Mouse (Mus musculus): ENCODE measurements around the gene Gm44503.

The Gm44503 gene

GRCm38 (mm10) chr9:72974734-72975133 lies 16.1 kb downstream of the Gm44503 start:
- DNase-seq: no peak

DNA sequence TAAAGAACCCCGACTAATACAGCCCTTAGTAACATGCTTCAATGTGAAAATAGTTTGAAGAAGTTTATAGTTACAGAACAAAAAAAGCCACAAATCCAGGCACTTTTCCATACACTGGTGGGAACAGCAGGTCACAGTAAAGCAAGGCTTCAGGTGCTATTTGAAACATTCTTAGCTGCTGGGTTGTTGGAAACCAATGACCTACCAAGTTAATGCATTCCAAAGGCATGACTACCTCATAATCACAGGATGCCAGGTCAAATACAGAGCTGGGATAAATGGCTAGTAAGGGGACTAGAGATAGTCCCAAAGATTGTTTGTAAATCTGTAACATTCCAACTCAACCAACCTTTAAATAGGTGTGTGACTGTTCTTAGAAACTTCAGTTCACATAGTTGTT lies 16.6 kb downstream of the Gm44503 start:
- no peak for DNase-seq

- DNase-seq: no peak
These were observed 24.4 kb downstream of the Gm44503 start for GRCm38 (mm10) chr9:72983066-72983465.

DNA sequence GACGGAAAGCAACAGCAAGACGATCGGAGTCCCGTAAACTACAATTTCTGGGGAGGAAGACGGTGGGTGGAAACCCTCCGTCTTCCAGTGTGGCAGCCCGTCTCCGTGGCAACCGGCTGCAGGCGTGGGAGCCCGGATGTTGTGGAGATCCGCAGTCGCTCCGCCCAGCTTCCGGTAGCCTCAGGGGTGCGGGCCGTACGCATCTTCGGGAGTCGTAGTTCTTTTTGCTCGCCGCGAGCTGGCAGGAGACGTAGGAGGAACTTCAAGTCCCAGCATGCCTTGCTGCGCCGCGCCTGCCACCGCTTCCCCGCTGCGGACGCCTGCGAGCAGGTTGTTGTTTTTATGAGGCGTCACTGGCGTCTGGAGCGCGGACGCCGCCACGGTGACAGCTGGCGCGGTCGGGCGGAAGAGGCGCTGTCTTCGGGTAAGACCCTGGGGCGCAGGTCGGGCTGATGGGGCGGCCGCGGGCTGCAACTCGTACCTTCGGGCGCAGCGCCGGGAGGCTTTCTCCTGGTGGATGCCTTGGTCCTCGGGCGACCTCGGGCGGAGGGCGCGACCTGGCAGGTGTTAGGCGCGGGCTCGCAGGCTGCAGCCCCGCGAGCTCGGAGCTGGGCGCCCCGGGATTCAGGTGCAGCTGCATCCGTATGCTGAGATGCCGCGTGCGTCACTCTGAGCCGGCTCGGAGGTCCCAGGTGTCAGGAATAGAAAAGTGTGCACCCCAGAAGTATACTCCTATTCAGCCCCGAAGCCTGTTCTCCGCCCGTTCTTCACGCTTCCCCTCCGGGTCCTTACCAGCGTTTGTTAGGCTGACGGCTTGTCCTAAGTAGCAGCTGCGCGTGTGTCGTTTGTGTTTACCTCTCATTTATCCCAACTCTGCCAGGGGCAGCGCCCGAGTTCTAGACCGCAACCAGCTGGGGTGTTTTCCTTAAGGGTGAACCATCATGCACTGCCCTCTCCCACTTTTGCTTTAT lies 26.9 kb downstream of the Gm44503 start, which contains the start of the genes Ccpg1os and Ccpg1:
Gene Ccpg1os (minus strand): TSS at position 133 of the 971 bp plus-strand sequence.
Gene Ccpg1 (plus strand): TSS at position 180 of the 971 bp plus-strand sequence.
- DNase-seq: peak; percentile 96

GRCm38 (mm10) chr9:72987703-72988102 lies 29.1 kb downstream of the Gm44503 start:
- DNase-seq: no peak

DNA sequence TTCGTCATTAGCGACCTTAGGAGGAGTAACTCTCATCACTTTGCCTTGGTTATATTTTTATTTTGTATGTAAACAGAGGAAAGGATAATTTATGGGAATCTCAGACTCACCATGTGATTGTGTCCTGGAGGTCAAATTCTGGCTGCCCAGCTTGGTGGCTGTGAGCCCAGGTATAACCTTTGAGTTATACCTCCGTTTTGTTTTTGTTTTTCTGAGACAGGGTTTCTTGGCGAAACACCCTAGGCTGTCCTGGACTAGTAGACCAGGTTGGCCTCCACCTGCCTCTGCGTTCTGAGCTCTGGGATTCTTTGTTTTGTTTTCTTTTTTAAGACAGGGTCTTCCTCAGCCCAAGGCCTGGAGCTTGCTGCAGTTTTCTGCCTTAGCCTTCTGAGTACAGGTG lies 30.1 kb downstream of the Gm44503 start:
- no peak for DNase-seq

DNA sequence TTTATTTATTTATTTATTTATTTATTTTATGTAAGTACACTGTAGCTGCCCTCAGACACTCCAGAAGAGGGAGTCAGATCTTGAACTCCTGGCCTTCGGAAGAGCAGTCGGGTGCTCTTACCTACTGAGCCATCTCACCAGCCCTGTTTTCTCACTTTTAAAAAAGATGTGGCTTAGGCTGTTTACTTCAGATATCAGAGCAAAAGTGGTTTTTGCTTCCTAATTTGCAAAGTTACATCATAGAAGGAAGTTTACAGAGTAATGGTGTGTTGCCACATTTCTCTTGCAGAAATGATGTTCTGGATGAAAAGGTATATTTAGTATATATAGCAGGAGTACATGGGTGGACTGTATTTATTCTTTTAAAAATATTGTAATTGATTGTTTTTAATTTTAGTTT lies 32.8 kb downstream of the Gm44503 start:
- DNase-seq: no peak

DNA sequence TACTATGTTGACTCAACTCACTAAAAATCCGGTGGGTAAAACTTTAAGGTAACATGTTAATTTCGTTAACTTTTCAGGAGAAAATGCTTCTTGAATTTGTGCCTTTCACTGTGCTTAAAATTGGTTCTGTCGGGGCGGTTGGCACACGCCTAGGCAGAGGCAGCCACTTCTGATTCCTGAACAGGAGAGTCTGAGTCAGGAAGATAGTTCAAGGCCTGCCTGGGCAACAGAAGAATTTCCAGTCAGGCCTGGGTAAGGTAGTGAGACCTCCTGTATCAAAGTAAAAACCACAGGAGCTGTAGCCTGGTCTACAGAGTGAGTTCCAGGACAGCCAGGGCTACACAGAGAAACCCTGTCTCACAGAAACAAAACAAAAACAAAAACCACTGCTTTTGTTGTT lies 33.9 kb downstream of the Gm44503 start:
- DNase-seq: no peak

DNA sequence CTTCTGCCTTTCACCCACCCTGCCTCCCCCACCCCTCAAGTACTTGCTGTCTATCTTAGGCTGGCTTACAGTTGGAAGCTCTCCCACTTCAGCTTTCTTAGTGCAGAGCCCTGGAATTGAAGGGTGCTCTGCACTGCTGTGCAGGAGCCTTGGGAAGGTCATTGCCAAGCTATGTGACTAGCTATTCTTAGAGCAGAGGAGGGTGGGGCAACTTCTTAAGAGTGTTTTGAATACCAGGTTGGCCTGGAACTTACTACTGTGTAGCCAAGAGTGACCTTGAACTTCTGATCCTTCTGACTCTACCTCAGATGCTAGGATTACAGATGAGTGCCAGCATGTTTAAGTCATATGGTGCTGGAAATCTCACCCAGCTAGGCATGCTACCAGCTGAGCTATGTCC lies 37.5 kb downstream of the Gm44503 start:
- no peak for DNase-seq

- no peak for DNase-seq
These were observed 38.2 kb downstream of the Gm44503 start for GRCm38 (mm10) chr9:72996806-72997205.

- DNase-seq: no peak
These were observed 41.8 kb downstream of the Gm44503 start for GRCm38 (mm10) chr9:73000487-73000886.

DNA sequence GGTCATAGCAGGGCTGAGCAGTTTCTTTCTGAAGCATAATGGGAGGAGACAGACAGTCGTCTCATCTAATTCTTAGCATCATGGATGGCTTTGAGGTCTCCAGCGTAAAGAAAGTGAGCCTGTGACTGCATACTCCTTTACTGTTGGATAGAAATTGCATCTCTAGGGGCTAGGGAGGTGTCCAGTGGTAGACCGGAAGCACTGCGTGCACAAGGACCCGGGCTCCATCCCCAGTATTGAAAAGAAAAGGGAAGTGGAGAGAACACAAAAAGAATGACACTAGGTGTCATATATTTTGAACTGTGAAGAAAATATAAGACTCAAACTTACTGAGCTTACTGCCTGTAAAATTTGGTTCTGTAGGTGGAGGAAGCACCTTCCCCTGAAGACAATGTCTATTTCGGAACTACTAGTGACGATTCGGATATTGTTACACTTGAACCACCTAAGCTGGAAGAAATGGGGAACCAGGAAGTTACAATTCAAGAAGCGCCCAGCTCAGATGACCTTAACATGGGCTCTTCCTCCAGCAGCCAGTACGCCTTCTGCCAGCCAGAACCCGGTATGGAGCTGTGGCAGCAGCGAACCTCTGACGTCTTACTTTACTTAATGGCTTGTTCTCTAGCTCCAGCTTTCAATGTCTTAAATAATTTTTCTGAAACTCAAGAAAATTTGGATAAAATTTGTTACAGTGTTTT lies 42.8 kb downstream of the Gm44503 start:
- no peak for DNase-seq

GRCm38 (mm10) chr9:73002177-73002576 lies 43.5 kb downstream of the Gm44503 start:
- no peak for DNase-seq

GRCm38 (mm10) chr9:73004076-73004475 lies 45.4 kb downstream of the Gm44503 start:
- DNase-seq: no peak

DNA sequence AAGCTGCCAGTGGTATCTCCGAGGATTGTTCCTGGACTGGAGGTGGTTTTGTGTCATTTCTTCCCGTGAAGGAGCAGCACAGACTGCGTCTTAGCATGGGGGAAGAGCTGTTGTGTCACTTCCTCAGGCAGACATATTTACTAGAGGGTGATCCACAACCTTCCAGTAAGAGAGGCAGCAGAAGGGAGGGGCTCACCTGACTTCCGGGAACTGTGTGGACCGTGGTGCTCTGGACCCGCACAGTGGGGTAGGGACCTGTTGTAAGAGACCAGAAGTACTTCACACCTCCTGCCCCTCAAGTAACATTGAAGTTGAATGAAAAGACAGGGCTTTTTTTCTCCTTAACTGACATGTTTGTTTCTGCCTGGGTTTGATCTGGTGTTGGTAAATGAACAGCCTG lies 46.5 kb downstream of the Gm44503 start:
- DNase-seq: no peak

DNA sequence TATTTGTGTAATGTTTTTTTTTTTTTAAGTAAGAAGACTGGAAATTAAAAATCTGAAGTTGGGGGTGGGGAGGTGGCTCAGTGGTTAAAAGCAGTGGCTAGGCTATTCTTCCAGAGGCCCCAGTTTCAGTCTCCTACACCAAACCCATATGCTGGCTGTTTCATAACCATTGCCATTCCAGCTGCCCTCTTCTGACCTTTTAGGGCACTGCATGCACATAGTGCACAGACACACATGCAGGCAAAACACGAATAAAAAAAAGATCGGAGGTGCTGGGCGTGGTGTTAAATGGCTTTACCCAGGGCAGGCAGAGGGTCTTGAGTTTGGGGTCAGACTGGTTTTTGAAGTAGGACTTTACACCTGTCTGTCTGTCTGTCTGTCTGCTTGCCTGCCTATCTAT lies 47.5 kb downstream of the Gm44503 start:
- DNase-seq: peak; percentile 11

DNA sequence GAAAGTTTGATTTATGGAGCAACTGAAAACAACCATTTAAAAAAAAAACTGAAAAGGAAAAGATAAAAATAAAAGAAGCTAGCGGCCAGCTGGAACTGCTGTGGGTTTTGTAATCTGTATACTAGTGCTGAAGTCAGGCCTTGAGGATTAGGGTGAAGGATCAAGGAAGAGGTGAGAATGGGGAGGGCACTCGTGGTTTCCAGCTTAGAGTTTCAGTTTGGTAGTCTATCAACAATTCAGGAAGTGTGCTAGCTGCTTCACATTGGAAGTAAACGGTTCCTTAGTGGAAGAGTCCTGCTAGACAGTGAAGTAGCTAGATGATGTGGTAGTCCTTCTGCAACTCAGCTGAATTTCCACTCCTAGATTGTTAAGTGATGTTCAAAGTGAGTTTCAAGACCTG lies 49.7 kb downstream of the Gm44503 start:
- no peak for DNase-seq

GRCm38 (mm10) chr9:73012629-73013028 lies 54.0 kb downstream of the Gm44503 start:
- no peak for DNase-seq

GRCm38 (mm10) chr9:73014724-73015123 lies 56.1 kb downstream of the Gm44503 start:
- DNase-seq: no peak

DNA sequence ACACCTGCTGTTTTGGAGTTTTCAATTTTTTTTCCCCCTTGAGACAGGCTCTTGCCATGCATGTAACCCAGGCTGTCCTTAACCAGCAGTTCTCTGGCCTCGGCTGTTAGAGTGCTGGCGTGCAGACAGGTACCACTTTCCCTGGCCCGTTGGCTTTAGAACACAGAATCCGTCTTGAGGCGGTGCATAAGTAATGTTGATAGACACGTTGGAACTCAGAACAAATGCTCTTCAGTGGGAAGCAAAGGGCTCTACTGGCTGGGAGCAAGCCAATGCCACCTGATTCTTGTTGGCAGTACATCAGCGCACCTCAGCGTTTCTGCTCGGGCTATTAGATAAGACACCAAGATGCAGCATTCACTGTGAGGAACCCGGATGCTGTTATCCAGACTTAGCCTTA lies 61.2 kb downstream of the Gm44503 start:
- no peak for DNase-seq

DNA sequence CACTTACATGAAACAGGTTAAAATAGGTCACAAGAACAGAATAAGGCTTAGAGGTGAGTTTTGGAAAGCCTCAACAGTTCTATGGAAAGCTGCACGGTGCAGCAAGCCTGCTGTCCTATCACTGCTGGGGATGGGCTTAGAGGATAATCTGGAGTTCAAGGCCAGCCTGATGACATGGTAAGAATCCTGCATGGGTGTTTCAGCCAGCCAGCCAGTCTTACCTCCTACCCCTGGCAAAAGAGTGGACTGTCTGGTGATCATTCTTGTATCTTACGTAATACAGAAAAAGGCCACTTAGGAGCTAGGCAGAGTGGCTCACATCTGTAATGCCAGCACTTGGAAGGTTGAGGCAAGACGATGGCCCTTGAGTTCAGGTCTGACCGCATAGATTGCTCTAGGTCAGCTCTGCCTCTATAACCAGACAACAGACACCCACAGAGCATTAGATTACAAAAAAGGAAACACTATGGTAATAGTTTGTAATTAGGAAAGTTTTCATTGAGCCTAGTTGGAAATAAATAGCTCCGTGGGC lies 62.0 kb downstream of the Gm44503 start:
- DNase-seq: no peak

DNA sequence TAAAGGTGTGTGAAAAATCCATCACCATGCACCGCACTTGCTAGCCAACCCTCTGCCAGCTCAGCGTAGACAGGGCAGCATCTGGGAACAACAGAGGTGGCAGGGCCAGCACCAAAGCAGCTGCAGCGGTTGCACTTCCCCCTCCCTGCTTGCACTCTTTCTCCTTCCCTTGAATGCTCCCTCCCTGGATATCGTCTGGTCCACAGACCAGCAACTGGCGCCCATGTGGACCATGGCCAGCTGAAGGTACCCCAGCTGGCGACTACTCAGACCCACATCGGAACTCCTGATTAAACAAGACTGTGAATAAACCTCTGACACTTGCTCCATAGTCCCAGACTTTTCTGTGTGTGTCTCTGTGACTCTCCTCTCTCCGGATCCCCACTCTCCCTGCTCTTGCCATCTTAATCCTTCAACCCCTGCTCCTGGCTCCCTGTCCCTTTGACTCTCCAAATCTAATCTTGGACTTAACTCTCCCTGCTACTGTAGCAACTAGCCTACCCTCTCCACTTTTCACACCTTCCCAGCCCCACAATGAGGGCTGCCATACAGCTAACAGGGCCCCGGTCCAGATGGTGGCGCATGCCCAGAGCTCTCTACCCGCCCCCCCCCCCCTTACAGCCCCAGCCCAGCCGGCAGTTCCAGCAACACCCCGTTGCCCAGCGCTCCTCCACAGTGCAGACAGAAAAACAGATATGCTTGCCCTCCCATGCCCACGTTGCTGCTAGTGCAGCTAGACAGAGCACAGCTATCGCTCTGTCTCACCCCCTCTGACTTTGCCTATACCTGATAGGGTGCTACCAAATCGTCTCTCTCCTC lies 67.4 kb downstream of the Gm44503 start:
- DNase-seq: no peak

- no peak for DNase-seq
These were observed 71.8 kb downstream of the Gm44503 start for GRCm38 (mm10) chr9:73030443-73030842.
